Mouse (Mus musculus) myocyte (in vitro differentiated cells): ENCODE measurements around the gene Pdcd2l. TPM values are rescaled to one million over a fixed set of nuclear protein-coding genes. Genes with fewer than 3 reads are reported as not detected.

Experiments used
- H3K27me3 ChIP-seq: one replicate; pipeline ENCODE4 v1.6.1; 2011; ENCODE audit not compliant: control insufficient read depth, insufficient read depth, insufficient read length
- H3K36me3 ChIP-seq: one replicate; pipeline ENCODE4 v1.6.1; 2011; ENCODE audit not compliant: control insufficient read depth, insufficient read depth
- H3K4me2 ChIP-seq: one replicate; pipeline ENCODE4 v1.6.1; 2011; ENCODE audit warnings: low read depth, control low read depth
- H3K4me3 ChIP-seq: one replicate; pipeline ENCODE4 v1.5.1; 2011; ENCODE audit warnings: mild to moderate bottlenecking, control low read depth, moderate library complexity
- H3K79me2 ChIP-seq: one replicate; pipeline ENCODE4 v1.6.1; 2011; ENCODE audit not compliant: control insufficient read depth, insufficient read depth
- H3ac ChIP-seq: one replicate; pipeline ENCODE4 v1.6.1; 2011; ENCODE audit not compliant: control insufficient read depth, insufficient read length
- CEBPB ChIP-seq: IDR thresholded peaks from 2 replicates; pipeline ENCODE4 v1.6.1; 2011; ENCODE audit warnings: mild to moderate bottlenecking, moderate library complexity; ENCODE audit not compliant: poor library complexity, insufficient read depth, severe bottlenecking
- E2F4 ChIP-seq: IDR thresholded peaks from one replicate; pipeline ENCODE4 v1.6.1; 2011; ENCODE audit warnings: mild to moderate bottlenecking, control low read depth, moderate library complexity; ENCODE audit not compliant: insufficient read depth
- MAX ChIP-seq: IDR thresholded peaks from one replicate; pipeline ENCODE4 v1.6.1; 2011; ENCODE audit warnings: low read depth, mild to moderate bottlenecking, control low read depth
- MYOD1 ChIP-seq, 3 experiments: IDR thresholded peaks; one replicate each; pipeline ENCODE4 v1.6.1; 2011; ENCODE audit warnings: control low read depth in 2 of 3, low read depth in 2 of 3, mild to moderate bottlenecking in 2 of 3, moderate library complexity in 1 of 3; ENCODE audit not compliant: insufficient read length in 2 of 3, control insufficient read depth in 1 of 3
- MYOG ChIP-seq, 3 experiments: IDR thresholded peaks; one replicate each; pipeline ENCODE4 v1.6.1; 2011; ENCODE audit warnings: control low read depth in 2 of 3, low read depth in 2 of 3, mild to moderate bottlenecking in 2 of 3; ENCODE audit not compliant: insufficient read length in 2 of 3, control insufficient read depth in 1 of 3, insufficient read depth in 1 of 3
- POLR2A ChIP-seq: IDR thresholded peaks from one replicate; pipeline ENCODE4 v1.6.1; 2011; ENCODE audit warnings: low read depth, mild to moderate bottlenecking, control low read depth, moderate library complexity; ENCODE audit not compliant: insufficient read length
- POLR2AphosphoS2 ChIP-seq: IDR thresholded peaks from one replicate; pipeline ENCODE4 v1.6.1; 2011; ENCODE audit warnings: low read depth, control low read depth; ENCODE audit not compliant: insufficient read length
- REST ChIP-seq: IDR thresholded peaks from one replicate; pipeline ENCODE4 v1.6.1; 2011; ENCODE audit warnings: mild to moderate bottlenecking, control low read depth, moderate library complexity; ENCODE audit not compliant: insufficient read depth, insufficient read length
- SRF ChIP-seq: IDR thresholded peaks from one replicate; pipeline ENCODE4 v1.6.1; 2011; ENCODE audit warnings: low read depth; ENCODE audit not compliant: control insufficient read depth, insufficient read length
- TCF12 ChIP-seq: IDR thresholded peaks from one replicate; pipeline ENCODE4 v1.6.1; 2011; ENCODE audit warnings: mild to moderate bottlenecking, control low read depth; ENCODE audit not compliant: poor library complexity, insufficient read depth, severe bottlenecking
- TCF3 ChIP-seq: IDR thresholded peaks from one replicate; pipeline ENCODE4 v1.6.1; 2011; ENCODE audit warnings: low read depth, control low read depth; ENCODE audit not compliant: insufficient read length
- USF1 ChIP-seq: IDR thresholded peaks from one replicate; pipeline ENCODE4 v1.6.1; 2011; ENCODE audit warnings: low read depth, mild to moderate bottlenecking, control low read depth, moderate library complexity
- polyA plus RNA-seq: library from polyadenylated mRNA; unstranded; fragments of >200 nt; fragmentation: generic; extraction: Trizol; gene quantifications from one replicate; pipeline ENCODE4 v1.2.1, GENCODE M21; 2012; ENCODE audit warnings: missing spikeins

The Pdcd2l gene
- polyA plus RNA-seq, result 48.4 TPM

DNA sequence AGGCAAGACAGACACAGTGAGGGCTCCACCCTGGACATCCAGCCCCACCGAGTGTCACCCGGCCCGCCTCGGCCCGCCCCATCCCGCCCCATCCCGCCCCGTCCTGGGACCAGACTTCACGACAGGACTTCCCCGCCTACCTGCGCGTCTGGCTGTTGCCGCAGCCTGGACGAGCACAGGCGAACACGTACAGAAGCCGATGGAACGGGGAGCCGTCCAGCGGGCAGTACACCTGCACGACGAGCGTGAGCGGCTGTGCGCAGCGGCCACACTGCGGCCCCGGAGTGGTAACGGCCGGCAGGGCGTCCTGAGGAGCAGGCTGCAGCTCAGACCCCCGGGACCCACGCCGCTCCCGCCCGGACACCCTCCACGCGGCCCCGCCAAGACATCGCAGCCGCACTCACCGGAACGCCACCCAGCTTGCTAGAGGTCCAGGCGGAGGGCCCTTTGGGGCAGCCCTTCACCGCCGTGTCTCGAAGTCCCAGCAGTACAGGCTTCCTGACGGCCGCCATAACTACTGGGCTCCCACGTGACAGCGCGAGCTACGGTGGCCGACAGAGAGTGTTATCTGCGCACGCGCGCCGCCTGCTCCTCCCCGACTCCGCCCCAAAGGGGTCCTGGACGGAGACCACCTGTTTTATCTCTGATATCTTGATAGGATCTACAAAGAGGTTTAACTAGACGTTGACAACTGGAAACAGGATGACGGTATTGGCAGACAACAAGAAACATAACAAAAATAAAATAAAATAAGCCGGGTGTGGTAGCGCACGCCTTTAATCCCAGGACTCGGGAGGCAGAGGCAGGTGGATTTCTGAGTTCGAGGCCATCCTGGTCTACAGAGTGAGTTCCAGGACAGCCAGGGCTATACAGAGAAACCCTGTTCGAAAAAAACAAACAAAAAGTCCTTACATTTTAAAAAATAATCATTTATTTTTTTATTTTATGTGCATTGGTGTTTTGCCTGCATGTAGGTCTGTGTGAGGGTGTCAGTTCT lies at the start of gene Pdcd2l:
Pdcd2l (minus strand) TSS at position 530 of the 997 bp plus-strand sequence.
- Histone ChIP-seq H3ac (peak within 1 kb of the TSS; percentile 49), H3K79me2 (no peaks in the 10 kb centered on the region), H3K4me2 (peak within 1 kb of the TSS; percentile 88), H3K36me3 (no peaks in the 10 kb centered on the region), H3K27me3 (no peaks in the 10 kb centered on the region), H3K4me3 (peak within 1 kb of the TSS; percentile 59)
- no peak for TF ChIP-seq E2F4
- peak; percentile 64 for TF ChIP-seq POLR2AphosphoS2
- TF ChIP-seq SRF, result no peak
- peak; percentile 94 for TF ChIP-seq USF1
- peak; percentile 54 for TF ChIP-seq POLR2A

DNA sequence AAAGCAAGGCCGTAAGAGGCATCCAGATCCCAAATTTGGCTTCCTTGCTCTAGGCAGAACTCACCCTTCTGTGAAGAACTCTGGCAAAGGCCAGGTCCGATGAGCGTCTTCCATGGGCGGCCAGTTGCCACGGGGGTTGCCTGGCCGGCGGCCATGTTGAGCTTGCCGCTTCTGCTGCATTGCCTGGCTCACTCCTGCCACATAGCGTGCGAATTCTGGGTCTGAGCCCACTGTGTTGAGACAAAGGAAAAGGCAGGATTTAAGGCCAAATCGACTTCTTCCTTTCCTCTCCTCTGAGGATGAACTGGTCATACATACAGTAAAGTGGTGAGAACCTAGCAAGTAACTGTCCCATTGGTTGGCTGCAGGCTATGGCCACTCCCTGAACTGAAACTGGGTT lies 45.7 kb upstream of the Pdcd2l start:
- no peak overlapping the region for H3K4me3 ChIP-seq
- H3K4me2 ChIP-seq, result no peak overlapping the region
- TF ChIP-seq MYOD1 (IDR thresholded peaks at IDR 0.05; ENCODE audit: control insufficient read depth in 1 of 3, insufficient read length in 2 of 3, low read depth in 2 of 3), result no peak
- no peak for TF ChIP-seq MYOG (IDR thresholded peaks at IDR 0.05; ENCODE audit: control insufficient read depth in 1 of 3, insufficient read depth in 1 of 3, insufficient read length in 2 of 3, low read depth in 2 of 3)
- TF ChIP-seq USF1, result no peak
- TF ChIP-seq POLR2AphosphoS2, result no peak
- H3K79me2 ChIP-seq, result no peaks in the 10 kb centered on the region
- H3K36me3 ChIP-seq, result peaks cover 62% of the 10 kb centered on the region
- no peaks in the 10 kb centered on the region for H3K27me3 ChIP-seq
- H3ac ChIP-seq, result no peak overlapping the region

DNA sequence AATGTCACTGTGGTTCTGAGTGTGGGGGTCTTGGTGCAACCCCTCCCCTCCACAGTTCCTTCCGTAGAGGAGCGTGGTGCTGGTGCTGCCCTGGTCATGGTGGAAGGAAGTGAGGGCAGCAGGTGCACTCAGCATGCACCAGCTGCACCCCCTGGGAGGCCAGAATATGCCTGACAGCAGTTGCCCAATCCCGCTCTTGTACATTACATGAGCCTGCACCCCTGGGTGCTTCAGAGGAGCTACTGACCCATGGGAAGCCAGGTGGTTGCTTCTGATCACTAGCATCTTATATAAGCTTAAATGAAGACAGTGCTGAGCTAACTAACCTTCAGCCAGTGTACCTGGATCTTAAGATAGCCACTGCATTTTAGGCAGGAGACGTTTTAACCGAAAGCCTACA lies 41.6 kb upstream of the Pdcd2l start:
- Histone ChIP-seq H3ac (no peak overlapping the region), H3K4me2 (no peak overlapping the region), H3K4me3 (no peak overlapping the region), H3K79me2 (no peaks in the 10 kb centered on the region), H3K27me3 (no peaks in the 10 kb centered on the region), H3K36me3 (peaks cover 33% of the 10 kb centered on the region)
- TF ChIP-seq CEBPB (no peak), MYOD1 (IDR thresholded peaks at IDR 0.05; ENCODE audit: control insufficient read depth in 1 of 3, insufficient read length in 2 of 3, low read depth in 2 of 3) (peak in 2 of 3 experiments; percentile 33 to 39), MYOG (IDR thresholded peaks at IDR 0.05; ENCODE audit: control insufficient read depth in 1 of 3, insufficient read depth in 1 of 3, insufficient read length in 2 of 3, low read depth in 2 of 3) (peak in 1 of 3 experiments; percentile 35)

- Histone ChIP-seq H3K27me3 (no peaks in the 10 kb centered on the region), H3K36me3 (peaks cover 22% of the 10 kb centered on the region), H3K4me3 (no peak overlapping the region), H3K4me2 (no peak overlapping the region), H3ac (no peak overlapping the region), H3K79me2 (no peaks in the 10 kb centered on the region)
- TF ChIP-seq POLR2AphosphoS2 (no peak), MYOD1 (IDR thresholded peaks at IDR 0.05; ENCODE audit: control insufficient read depth in 1 of 3, insufficient read length in 2 of 3, low read depth in 2 of 3) (no peak), MYOG (IDR thresholded peaks at IDR 0.05; ENCODE audit: control insufficient read depth in 1 of 3, insufficient read depth in 1 of 3, insufficient read length in 2 of 3, low read depth in 2 of 3) (no peak), E2F4 (no peak), MAX (no peak), TCF3 (no peak), CEBPB (no peak), SRF (no peak), POLR2A (no peak), TCF12 (no peak), USF1 (no peak), REST (no peak)
These were observed 39.1 kb upstream of the Pdcd2l start for GRCm38 (mm10) chr7:34235602-34236001.

GRCm38 (mm10) chr7:34234610-34235561 lies 38.4 kb upstream of the Pdcd2l start:
- Histone ChIP-seq H3K79me2 (peaks cover 1% of the 10 kb centered on the region), H3K27me3 (no peaks in the 10 kb centered on the region), H3K4me3 (peak overlapping the region; percentile 41), H3K36me3 (peaks cover 16% of the 10 kb centered on the region), H3K4me2 (peak overlapping the region; percentile 95), H3ac (peak overlapping the region; percentile 24)
- TF ChIP-seq CEBPB, result no peak
- no peak for TF ChIP-seq POLR2A
- TF ChIP-seq POLR2AphosphoS2, result peak; percentile 34
